Mouse (Mus musculus) embryonic facial prominence, embryonic 14.5 days (tissue): ENCODE measurements around the gene Vcl. TPM values are rescaled to one million over a fixed set of nuclear protein-coding genes. Genes with fewer than 3 reads are reported as not detected.

Source experiments
- ATAC-seq: fragments of 200-750 bp; cut with Nextera tagmentation; 2 replicates; pipeline ENCODE4 v1.8.0; 2017; ENCODE audit warnings: low read depth, moderate number of reproducible peaks, moderate TSS enrichment
- DNase-seq: peaks from one replicate; pipeline ENCODE4 v3.0.0-alpha.2; 2015; ENCODE audit warnings: low spot score
- H3K27ac ChIP-seq: fragments of 300-500 bp; sonication (generic); replicated peaks from 2 replicates; pipeline ENCODE4 v1.5.1; 2014; ENCODE audit warnings: low read depth, mild to moderate bottlenecking, low read length, moderate library complexity
- H3K27me3 ChIP-seq: fragments of 300-500 bp; sonication (generic); replicated peaks from 2 replicates; pipeline ENCODE4 v1.6.1; 2014; ENCODE audit warnings: low read length; ENCODE audit not compliant: control insufficient read depth, insufficient read depth
- H3K36me3 ChIP-seq: fragments of 300-500 bp; sonication (generic); 2 replicates; pipeline ENCODE4 v1.6.1; 2014; ENCODE audit warnings: low read length, mixed read lengths; ENCODE audit not compliant: control insufficient read depth, insufficient read depth
- H3K4me1 ChIP-seq: fragments of 300-500 bp; sonication (generic); 2 replicates; pipeline ENCODE4 v1.6.1; 2014; ENCODE audit warnings: antibody characterized with exemption, low read length; ENCODE audit not compliant: control insufficient read depth, insufficient read depth
- H3K4me2 ChIP-seq: fragments of 300-500 bp; sonication (generic); 2 replicates; pipeline ENCODE4 v1.6.1; 2014; ENCODE audit warnings: low read depth, mild to moderate bottlenecking, low read length, moderate library complexity, mixed read lengths
- H3K4me3 ChIP-seq: fragments of 300-500 bp; sonication (generic); 2 replicates; pipeline ENCODE4 v1.5.1; 2014; ENCODE audit warnings: low read depth, mild to moderate bottlenecking, low read length
- H3K9ac ChIP-seq: fragments of 300-500 bp; sonication (generic); 2 replicates; pipeline ENCODE4 v1.6.1; 2014; ENCODE audit warnings: low read depth, mild to moderate bottlenecking, low read length, moderate library complexity, mixed read lengths
- H3K9me3 ChIP-seq: fragments of 300-500 bp; sonication (generic); 2 replicates; pipeline ENCODE4 v1.6.1; 2016; ENCODE audit warnings: low read length; ENCODE audit not compliant: control insufficient read depth
- WGBS: fragments of 180-500 bp; shearing (Covaris S2); extraction: QIAGEN DNeasy Blood & Tissue Kit; methylation state at CpG from one replicate; pipeline ENCODE4 v1.1.7; 2014; 5-methylcytosine and 5-hydroxymethylcytosine counted together
- polyA plus RNA-seq: library from polyadenylated mRNA; unstranded; fragments of >200 nt; fragmentation: Nextera tagmentation; extraction: Ambion mirVana; gene quantifications from 2 replicates; pipeline ENCODE4 v1.2.1, GENCODE M21; 2014

Gene Vcl
- polyA plus RNA-seq, 1 experiment from 2014 or later: 76.2 TPM

DNA sequence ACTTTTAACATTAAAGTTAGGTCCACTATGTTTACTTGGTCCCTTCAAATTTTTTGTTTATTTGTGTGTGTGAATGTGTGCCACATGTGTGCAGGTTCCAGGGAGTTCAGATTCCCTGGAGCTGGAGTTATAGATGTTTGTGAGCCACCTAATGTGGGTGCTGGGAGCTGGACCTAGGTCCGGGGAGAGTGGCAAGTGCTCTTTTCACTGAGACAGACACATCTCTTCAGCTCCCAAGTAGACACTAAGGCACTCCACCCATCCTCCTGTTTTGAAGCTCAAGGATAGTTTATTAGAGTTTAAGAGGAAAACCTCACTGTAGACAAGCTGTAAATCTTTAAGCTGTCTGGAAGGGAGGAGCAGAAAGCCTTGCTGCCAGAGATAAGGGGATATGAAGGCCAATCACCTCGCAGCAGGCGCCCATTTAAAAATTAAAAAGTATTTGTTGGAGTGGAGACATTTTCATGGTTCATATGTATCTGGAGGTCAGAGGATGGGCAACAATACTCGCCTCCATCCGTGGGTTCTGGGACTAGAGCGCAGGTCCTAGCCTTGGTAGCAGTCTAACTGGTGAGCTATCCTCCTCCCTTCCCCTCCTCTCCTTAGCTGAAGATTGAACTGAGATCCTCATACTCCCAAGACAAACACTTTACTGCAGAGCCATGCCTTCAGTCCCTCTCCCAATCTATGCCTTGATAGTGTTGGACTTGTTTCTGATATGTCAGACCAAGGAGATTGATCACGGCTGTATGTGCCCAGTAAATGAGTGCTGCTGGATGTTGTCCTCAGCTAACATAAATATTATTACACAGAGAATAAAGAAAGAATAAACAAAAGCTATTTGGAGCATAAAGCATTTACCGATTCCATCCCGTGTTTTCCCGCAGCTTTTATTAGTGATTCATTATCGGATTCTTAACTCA is 145.5 kb downstream of the Vcl start:
- H3K27ac ChIP-seq: no peak overlapping the region
- DNase-seq: no peak
- no peaks in the 10 kb centered on the region for H3K9me3 ChIP-seq
- 0 out of 2 replicates have a peak overlapping the region, but pooled peaks have one; percentile 66 for H3K4me3 ChIP-seq
- no peak for ATAC-seq
- no peak overlapping the region for H3K9ac ChIP-seq
- H3K4me1 ChIP-seq: peaks cover 15% of the 10 kb centered on the region
- H3K4me2 ChIP-seq: peak overlapping the region; percentile 87
- 60% methylated on average over 11 of the region's 11 CpGs for WGBS
- no peaks in the 10 kb centered on the region for H3K36me3 ChIP-seq
- no peaks in the 10 kb centered on the region for H3K27me3 ChIP-seq

DNA sequence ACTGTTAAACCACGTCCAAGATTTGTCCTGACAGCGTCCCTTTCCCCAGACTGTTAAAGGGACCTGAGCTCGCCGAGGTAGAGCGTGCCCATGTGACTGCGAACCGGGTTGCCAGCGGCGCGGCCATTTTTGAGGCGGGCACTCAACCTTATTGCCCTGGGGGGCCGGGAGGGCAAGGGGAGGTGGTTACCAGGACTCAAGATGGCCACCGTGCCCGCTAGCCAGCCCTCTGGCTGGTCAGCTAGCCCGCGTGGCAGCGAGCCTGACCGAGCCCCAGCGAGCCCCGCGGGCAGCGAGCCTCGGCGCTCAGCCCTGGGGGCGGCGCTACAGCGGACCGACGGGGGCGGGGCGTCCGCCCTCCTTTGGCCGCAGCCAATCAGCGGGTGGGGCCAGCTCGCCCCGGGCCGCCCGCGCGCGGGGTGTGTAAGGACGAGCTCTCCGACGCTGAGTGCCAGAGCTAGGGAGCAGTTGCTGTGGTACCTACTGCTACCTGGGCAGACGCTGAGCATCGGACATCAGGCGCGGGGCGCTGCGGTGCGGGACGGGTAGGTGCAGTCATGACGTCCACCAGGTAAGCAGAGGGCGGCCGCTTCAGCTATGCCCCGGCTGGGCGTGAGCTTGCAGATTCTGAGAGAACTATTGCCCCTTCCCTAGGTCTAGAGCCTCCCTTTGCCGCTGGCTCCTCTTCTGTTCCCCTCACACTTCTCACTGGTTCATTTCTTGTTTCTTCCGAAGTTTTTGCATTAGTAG is 146.7 kb downstream of the Vcl start:
- peak overlapping the region; percentile 87 for H3K4me2 ChIP-seq
- no peaks in the 10 kb centered on the region for H3K36me3 ChIP-seq
- DNase-seq: peak; percentile 95
- H3K27ac ChIP-seq: peak overlapping the region; percentile 85
- peak overlapping the region; percentile 66 for H3K4me3 ChIP-seq
- no peaks in the 10 kb centered on the region for H3K9me3 ChIP-seq
- peaks cover 15% of the 10 kb centered on the region for H3K4me1 ChIP-seq
- WGBS: under 1% methylated on average over 43 of the region's 59 CpGs
- H3K9ac ChIP-seq: peak overlapping the region; percentile 81
- H3K27me3 ChIP-seq: no peaks in the 10 kb centered on the region
- ATAC-seq: peak; percentile 99

DNA sequence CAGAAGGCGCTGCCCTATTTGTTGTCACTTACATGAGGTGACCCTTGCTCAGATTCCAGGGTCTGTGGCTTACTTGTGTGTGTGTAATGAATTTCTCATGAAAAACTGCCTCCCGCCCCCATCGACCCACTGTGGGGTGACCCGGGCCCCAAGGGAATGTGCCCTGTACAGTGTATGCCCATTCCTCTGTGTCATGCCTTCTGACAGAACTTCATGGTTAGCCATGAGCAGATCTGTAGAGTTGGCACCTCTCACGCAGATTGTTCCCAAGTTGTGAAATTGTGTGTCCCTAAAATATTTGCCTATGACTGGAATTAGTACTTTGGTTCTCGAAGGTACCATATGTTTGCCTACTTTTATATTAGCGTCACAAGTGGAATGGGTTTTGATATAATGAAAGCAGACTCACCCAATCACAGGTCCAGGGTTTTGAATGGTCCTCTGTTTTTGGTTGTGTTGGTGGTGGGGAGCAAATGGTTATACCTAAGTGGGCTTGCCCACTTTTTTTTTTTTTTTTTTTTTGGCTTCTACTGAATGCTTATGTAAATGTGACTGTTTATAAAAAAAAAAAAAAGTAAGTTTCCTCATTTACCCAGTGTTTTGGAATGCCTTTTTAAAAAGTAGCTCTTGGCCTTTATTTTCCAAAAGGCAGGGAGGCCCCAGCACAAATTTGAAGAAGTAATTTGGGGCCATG is 147.4 kb downstream of the Vcl start:
- Histone ChIP-seq H3K9me3 (no peaks in the 10 kb centered on the region), H3K4me2 (peak overlapping the region; percentile 87), H3K4me1 (peaks cover 15% of the 10 kb centered on the region), H3K4me3 (peak overlapping the region; percentile 66), H3K27ac (peak overlapping the region; percentile 85; the same call in 1 of the 2 replicates), H3K36me3 (no peaks in the 10 kb centered on the region), H3K9ac (peak overlapping the region; percentile 81), H3K27me3 (no peaks in the 10 kb centered on the region)
- 34% methylated on average over 7 of the region's 7 CpGs for WGBS
- no peak for DNase-seq
- 0 out of 2 replicates have a peak, but pooled peaks have one; percentile 3 for ATAC-seq

DNA sequence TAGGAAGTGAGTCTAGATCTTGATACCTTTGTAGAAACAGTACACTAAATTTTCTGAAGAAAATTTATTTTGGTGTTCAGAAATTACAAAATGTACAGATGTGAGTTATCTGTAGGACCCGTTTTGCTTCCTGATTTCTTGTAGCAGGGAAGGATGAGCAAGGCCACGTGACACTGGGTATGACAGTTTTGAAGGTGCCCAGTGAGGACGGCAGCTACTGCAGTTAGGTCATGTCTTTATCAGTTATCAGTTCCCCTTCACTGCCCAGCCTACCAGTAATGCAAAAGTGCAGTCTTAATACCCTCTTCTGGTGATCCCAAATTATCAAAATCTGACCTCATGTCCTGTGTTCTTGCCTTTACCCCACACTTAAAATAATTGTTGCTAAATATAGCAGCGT is 148.7 kb downstream of the Vcl start:
- Histone ChIP-seq H3K36me3 (no peaks in the 10 kb centered on the region), H3K27ac (no peak overlapping the region), H3K4me2 (no peak overlapping the region), H3K4me3 (no peak overlapping the region), H3K27me3 (no peaks in the 10 kb centered on the region), H3K9ac (no peak overlapping the region), H3K4me1 (peaks cover 15% of the 10 kb centered on the region), H3K9me3 (no peaks in the 10 kb centered on the region)
- 77% methylated on average over 4 of the region's 4 CpGs for WGBS
- DNase-seq (no peak), ATAC-seq (no peak)

DNA sequence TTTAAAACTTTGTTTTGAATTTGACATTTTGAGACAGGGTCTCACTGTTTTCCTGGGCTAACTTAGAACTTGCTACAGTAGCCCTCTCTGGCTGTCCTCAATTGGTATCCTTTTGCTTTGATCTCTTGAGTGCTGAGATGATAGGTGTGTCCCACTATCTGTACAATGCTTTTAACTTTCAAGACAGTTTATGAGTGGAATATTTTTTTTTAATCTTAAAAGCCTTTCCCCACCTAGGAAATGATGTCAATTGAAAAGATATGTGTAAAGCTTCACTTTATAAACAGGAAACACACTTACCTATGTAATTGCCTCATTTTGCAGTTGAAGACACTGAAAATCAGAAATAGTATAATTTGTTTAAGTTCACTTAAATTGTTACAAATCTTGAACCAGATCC is 149.3 kb downstream of the Vcl start:
- Histone ChIP-seq H3K9me3 (no peaks in the 10 kb centered on the region), H3K9ac (no peak overlapping the region), H3K27ac (no peak overlapping the region), H3K36me3 (no peaks in the 10 kb centered on the region), H3K27me3 (no peaks in the 10 kb centered on the region), H3K4me2 (no peak overlapping the region), H3K4me3 (no peak overlapping the region), H3K4me1 (peaks cover 15% of the 10 kb centered on the region)
- DNase-seq (no peak), ATAC-seq (no peak)

DNA sequence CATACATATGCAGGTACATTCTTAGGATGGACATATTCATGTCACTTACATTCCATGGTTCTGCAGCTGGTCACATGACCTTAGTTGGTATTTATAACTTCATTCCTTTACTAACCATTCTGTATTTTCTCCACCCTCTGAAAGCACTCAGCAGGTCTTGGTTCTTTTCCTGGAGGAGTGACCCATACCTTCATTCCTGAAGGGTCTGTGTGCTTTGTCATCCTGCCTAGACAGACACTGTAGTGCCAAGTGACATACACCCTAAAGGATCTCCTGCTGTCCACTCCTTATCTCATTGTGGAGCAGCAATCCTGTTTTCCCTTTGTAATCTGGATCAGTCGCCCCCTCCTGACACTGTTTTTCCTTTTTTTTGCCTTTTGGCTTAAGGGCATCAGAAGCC is 153.6 kb downstream of the Vcl start:
- H3K4me2 ChIP-seq: no peak overlapping the region
- H3K9me3 ChIP-seq: no peaks in the 10 kb centered on the region
- ATAC-seq (no peak), DNase-seq (no peak)
- peaks cover 26% of the 10 kb centered on the region for H3K4me1 ChIP-seq
- WGBS: 54% methylated on average over 1 of the region's 1 CpGs
- no peaks in the 10 kb centered on the region for H3K27me3 ChIP-seq
- no peak overlapping the region for H3K9ac ChIP-seq
- no peak overlapping the region for H3K4me3 ChIP-seq
- no peaks in the 10 kb centered on the region for H3K36me3 ChIP-seq
- H3K27ac ChIP-seq: no peak overlapping the region

Other genes with a start within 250 kb of the Vcl start
- gene Fut11, start 234.4 kb upstream of the Vcl start, polyA plus RNA-seq: 30.1 and 30.6 TPM in 2 replicates
- gene Chchd1, start 226.4 kb upstream of the Vcl start, polyA plus RNA-seq: 183 and 204 TPM in 2 replicates
- 31.1 and 34.1 TPM in 2 replicates for gene Zswim8, start 221.8 kb upstream of the Vcl start, polyA plus RNA-seq
- 32.1 and 33.7 TPM in 2 replicates for gene Ndst2, start 194.8 kb upstream of the Vcl start, polyA plus RNA-seq
- 54.6 and 67.7 TPM in 2 replicates for gene Camk2g, start 135.3 kb upstream of the Vcl start, polyA plus RNA-seq
- gene Plau, start 92.7 kb upstream of the Vcl start, polyA plus RNA-seq: 2.5 and 2.8 TPM in 2 replicates
- 86.4 and 94.2 TPM in 2 replicates for gene Ap3m1, start 123.1 kb downstream of the Vcl start, polyA plus RNA-seq
- gene Adk, start 123.2 kb downstream of the Vcl start, polyA plus RNA-seq: 131 and 133 TPM in 2 replicates